Mouse (Mus musculus): Measurements from ENCODE around the gene Slc24a2. TPM values are rescaled to one million over a fixed set of nuclear protein-coding genes. Genes with fewer than 3 reads are reported as not detected.

Slc24a2 gene
- polyA plus RNA-seq, 1 experiment, result 59.6 TPM

DNA sequence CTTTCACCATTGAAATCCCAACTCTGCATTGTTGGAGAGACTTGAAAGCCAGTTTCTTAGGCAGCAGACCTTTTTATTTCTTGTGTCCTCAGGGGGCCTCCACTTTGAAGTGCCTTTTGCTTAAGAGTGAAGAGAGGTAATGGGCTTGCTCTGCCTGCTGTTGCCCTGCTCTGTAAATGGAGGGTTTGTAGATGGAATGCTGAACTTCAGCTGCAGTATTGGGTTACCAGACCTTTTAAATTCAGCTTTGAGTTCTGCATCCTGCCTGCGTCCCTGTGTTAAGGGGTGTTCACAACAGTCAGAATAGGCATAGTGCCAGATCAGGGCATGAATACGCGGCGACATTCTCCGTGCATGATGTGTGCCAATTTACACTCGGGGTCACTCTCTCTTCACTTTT, 241.0 kb downstream of the Slc24a2 start:
- DNase-seq (ENCODE audit: extremely low spot score in 1 of 2, low spot score in 1 of 2), result no peak

DNA sequence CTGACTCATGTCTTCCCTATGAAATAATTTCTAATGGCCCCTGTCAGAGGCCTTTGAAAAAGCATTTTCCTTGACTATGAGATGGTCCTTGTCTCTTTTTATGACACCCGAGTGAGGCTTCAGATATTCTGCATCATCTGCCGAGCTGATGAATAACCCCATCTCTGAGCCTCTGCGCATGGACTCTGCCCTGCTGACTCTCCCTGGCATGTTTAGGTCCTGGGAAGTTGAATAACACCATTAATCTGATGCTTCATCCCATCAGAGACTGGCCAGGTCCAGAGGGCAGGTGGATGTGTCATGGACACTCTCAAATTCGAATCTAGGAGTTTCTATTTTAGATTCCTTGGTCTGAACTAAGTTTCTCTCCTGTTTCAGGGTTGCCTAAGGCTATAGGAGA, 242.4 kb downstream of the Slc24a2 start:
- no peak for DNase-seq (ENCODE audit: extremely low spot score in 1 of 2, low spot score in 1 of 2)

- no peak for DNase-seq (ENCODE audit: extremely low spot score in 1 of 2, low spot score in 1 of 2)
These were observed 253.0 kb downstream of the Slc24a2 start for GRCm38 (mm10) chr4:86977272-86977671.

- peak; percentile 61 to 89 for DNase-seq (ENCODE audit: extremely low spot score in 1 of 2, low spot score in 1 of 2)
These were observed 272.5 kb downstream of the Slc24a2 start for GRCm38 (mm10) chr4:86957576-86958411.

DNA sequence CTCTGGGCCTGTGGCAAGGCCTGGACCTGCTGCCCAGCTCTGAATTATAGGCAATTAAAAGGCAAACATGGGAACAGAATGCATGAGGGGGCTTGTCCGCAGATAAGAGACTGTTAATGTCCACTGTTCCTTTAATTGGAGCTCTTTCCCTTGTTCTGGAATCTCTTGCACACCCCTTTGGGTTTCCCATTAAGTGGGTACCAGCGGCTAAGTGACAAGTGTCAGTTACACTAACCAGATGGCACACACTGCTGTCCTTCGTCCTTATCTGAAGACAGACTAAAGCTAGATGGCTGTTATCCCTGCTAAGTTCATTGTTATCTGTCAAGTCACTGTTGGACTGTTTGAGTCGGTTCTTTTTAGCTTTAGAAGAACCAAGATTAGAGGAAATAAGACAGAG, 274.8 kb downstream of the Slc24a2 start:
- no peak for DNase-seq (ENCODE audit: extremely low spot score in 1 of 2, low spot score in 1 of 2)

GRCm38 (mm10) chr4:86953519-86953918, 276.8 kb downstream of the Slc24a2 start:
- DNase-seq (ENCODE audit: extremely low spot score in 1 of 2, low spot score in 1 of 2), result peak in 1 of 2 experiments; percentile 55

- no peak for DNase-seq (ENCODE audit: extremely low spot score in 1 of 2, low spot score in 1 of 2)
These were observed 281.5 kb downstream of the Slc24a2 start for GRCm38 (mm10) chr4:86948794-86949193.

DNA sequence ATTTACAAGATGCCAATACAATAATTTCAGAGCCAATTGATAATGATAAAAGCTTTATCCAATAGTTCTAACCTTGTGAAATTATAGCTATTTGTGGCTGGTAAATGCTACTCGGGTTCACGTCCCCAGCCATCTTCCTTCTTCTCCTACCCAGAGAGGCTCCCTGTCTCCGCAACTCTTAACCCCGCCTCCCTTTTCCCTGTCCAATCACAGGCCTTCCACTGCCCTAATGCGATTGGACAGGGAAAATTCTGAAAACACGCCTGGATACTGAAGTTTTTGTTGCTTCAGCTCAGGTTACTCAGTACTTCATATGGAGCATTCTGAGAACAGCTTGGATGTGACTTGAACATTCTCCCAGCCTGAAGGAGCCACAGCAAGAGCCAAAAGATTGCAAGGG, 287.0 kb downstream of the Slc24a2 start:
- no peak for DNase-seq (ENCODE audit: extremely low spot score in 1 of 2, low spot score in 1 of 2)

DNA sequence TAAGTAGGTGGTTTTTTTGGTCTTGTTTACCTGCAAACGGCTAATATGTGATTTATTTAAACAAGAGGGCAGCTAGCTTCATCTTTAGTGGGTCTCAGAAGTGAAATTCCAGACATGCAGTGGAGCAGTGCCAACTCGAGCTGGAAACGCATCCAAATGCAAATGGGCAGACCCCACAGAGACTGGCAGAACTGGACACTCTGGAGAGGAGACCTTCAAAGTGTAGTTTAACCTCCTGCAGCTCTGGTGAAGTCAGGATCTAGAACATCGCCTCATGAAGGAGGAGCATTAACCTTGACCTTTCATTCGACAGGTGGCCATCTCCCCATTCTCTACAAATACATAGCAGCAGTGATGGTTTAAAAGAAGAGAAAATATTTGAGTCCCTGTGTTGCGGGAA, 287.6 kb downstream of the Slc24a2 start:
- no peak for DNase-seq (ENCODE audit: extremely low spot score in 1 of 2, low spot score in 1 of 2)

DNA sequence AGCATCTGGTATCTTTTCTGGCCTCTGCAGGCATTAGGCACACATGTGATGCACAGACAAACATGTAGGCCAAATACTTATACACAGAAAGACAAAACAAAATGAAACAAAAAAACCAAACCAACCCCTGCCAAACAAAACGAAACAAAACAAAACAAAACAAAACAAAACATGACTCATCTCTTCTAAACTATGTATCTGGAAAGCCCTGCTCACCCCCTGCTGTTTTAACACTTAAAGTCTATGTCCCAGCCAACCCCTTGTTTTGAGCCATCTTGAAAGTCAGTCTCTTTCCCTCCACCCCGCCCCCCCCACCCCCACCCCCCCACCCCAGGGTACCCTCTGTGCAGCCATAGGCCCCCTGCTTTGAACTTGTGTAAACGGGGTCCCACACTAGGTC, 293.6 kb downstream of the Slc24a2 start:
- DNase-seq (ENCODE audit: extremely low spot score in 1 of 2, low spot score in 1 of 2), result no peak

GRCm38 (mm10) chr4:86936217-86936616, 294.1 kb downstream of the Slc24a2 start:
- no peak for DNase-seq (ENCODE audit: extremely low spot score in 1 of 2, low spot score in 1 of 2)

Data from frontal cortex, adult 2 months (tissue).